Mouse (Mus musculus): ENCODE measurements around the gene Krba1.

DNA sequence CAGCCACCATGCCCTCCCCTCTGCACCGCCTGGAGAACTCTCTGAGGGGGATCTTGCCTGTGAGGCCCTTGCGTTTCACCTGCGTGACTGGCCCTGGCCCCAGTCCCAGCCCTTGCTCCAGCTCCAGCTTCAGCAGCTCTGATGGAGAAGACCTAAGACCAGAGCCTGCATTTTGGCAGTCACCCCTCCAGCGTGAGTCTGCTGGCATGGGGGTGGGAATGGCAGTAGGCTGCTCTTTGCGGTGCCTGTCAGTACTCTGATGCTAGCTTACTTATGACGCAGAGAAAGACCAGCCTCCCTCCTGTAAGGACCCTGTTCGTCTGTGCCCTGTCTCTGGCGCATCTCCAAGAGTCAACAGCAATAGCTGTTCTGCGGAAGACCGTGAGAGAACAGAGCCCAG is 17.7 kb downstream of the Krba1 start:
- TF ChIP-seq CTCF (IDR thresholded peaks at IDR 0.05; ENCODE audit: control insufficient read depth, insufficient read depth, low read length): no peak
- no peak for TF ChIP-seq POLR2A (IDR thresholded peaks at IDR 0.05; ENCODE audit: borderline replicate concordance, control insufficient read depth, low read depth, low read length)
